Mouse (Mus musculus) MEL-GATA-1-ER (cell line): ENCODE results near the gene Ndufa11.

ENCODE experiments used
- DNase-seq: peaks from one replicate; pipeline ENCODE4 v3.0.0-alpha.2; 2012; ENCODE audit warnings: low read depth; ENCODE audit errors: extremely low read depth

The Ndufa11 gene

DNA sequence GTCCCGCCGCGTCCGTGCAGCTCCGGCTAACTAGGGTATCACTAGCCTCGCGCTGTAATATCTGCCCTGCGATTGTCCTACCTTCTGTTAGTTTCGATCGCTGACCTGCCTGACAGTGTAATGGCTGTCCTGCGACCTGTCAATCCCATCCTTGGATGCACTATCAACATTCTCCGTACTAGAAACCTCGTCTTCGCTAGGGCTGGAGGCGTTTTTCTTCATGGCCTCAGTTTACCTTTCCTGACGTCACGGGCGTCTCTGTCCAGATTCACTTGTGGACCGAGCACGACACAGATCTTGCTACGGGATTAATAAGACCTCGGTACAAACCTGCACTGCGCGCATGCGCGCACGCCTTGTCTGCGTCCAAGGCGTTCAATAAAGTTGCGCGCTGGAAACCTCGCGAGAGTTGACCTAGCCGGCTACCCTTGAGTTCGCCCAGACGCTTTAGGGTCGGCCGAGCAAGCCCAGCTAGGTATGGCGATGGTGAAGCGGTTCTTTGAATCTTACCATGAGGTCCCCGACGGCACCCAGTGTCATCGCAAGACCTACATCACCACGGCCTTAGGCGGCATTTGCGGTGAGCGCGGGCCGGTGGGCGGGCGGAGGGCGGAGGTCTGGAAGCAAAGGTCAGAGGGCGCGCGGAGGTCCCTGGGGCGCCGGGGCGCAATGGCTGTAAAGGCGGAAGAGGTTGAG, at the start of gene Ndufa11, which contains the start of gene Vmac:
Gene Ndufa11 (plus strand): TSS at position 405 of the 696 bp plus-strand sequence.
Gene Vmac (minus strand): TSS at position 660 of the 696 bp plus-strand sequence.
- DNase-seq: peak; percentile 92

DNA sequence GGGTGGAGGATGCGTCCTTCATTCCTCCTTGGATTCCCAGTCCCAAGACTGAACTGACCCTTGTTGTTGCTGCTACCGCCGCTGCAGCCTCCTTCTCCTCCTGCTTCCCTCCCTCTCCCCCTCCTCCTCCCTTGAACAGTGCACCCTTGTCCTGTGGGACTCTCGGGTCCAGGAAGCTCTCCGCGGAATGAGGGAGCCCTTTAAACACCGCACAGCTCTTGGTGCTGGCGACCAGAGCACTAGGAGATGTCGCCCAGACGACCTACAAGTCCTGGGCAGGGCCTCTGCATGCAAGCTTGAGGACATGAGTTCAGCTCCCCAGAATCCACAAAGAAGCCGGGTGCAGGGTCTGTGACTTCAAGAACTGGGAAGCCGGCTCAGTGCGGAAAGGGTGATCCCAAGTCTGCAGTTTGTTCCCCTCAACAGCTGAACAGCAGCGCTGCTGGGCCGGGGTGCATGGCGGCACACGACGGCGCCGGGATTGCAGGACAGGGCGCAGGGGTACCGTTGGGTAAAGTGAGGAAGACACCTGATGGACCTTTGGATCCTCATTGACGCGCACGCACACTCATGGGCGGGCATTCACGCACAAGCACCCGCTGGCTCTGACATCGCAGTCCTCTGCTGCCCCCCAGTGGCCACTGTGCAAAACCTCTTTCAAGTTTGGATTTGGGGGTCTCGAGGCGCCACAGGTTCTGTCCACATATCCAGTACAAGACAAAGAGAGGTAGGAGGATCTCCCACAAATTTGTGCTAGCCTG, 49.0 kb upstream of the Ndufa11 start:
- DNase-seq: peak; percentile 49

DNA sequence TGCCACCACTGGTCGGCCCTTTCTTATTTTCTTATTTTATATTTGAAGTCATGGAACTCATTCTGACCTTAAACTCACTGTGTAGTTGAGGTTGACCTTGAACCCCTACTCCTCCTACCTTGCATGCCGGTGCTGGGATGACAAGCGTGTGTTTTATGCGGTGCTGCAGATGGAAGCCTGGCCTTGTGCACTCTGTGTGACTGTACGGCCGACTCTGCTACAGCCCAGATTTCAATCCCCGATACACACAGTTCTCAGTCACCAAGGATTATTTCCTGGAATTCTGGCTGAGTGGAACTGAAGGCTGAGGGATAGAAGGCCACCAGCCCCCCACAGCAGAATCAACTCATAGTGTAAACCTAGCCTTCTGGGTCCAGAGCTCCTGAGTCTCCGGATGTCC, 47.8 kb upstream of the Ndufa11 start:
- no peak for DNase-seq

DNA sequence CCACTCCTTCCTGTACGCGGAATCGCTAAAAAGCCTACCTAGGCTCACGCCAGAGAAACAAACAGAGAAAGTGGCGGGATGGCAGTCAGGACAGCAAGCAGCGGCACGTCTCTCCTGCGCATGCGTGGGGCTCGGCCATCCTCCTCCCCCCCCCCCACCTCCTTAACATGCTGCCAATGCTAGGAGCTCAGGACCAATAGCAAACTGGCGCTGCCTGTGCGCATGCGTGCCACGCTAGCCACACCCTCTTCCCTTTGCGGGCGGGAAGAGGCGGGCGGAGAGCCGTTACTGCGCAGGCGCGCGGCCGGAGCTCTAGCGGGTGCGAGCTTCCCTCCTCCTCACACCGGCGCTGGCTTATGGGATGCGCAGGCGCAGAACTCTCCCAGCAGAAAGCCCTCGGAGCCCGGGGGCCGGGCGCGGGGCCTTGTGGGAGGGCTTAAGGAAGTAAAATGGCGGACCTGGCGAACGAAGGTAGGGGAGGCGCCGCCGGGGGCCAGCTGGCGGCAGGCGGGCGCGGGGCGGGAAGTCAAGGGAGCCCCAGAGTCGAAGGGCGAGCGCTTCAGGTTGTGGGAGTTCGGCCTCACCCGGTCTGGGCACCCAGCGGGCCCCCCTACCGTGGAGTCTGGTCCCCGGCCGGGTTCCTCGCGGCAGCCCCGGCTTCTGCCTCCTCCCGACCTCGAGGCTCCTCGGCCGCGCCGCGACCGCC, 44.5 kb upstream of the Ndufa11 start, which contains the start of gene Ranbp3:
Gene Ranbp3 (plus strand): TSS at position 354 of the 706 bp plus-strand sequence.
- DNase-seq: peak; percentile 95

- DNase-seq: no peak
Observed at GRCm38 (mm10) chr17:56673647-56674416, 43.7 kb upstream of the Ndufa11 start.

DNA sequence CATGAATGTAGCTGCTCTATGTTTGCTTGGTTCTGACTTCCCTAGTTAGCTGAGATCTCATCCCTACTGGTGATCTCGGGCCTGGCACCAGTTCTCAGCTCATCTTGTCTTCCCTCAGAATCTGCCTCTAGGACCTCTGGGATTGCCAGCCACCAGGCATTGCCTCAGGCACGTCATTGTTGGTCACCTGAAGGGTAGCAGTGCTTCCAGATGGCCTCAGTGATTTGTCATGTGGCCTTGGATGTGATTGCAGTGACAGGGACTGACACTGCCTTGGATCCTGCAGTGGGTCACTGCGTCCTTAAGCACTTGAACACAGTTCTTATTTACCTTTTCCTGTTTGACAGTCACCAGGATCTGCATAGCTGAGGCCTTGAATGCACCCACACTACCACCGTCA, 35.8 kb upstream of the Ndufa11 start:
- no peak for DNase-seq

GRCm38 (mm10) chr17:56682880-56683279, 34.7 kb upstream of the Ndufa11 start:
- no peak for DNase-seq

GRCm38 (mm10) chr17:56683546-56684140, 33.9 kb upstream of the Ndufa11 start:
- DNase-seq: no peak

DNA sequence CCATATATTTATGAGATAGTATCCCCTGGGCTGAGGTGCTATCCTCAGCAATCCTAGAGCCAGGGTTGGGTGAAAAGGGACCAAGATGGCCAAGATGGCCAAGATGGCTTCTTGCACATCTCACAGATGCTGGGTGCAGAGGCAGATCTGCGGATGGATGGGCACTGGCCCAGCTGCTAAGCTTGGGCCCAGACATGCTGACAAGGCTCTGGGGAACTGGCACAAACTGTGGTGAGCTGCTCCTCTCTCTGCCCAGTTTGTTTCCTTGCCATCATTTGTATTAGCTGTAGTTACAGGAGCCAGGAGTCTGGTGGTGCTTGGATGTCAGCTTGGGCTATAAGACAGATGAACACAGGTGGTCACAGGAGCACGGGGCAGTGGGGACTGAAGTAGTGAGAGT, 32.9 kb upstream of the Ndufa11 start:
- DNase-seq: no peak

- no peak for DNase-seq
Observed at GRCm38 (mm10) chr17:56686801-56687200, 30.8 kb upstream of the Ndufa11 start.

- DNase-seq: peak; percentile 59
Observed at GRCm38 (mm10) chr17:56688045-56688444, 29.5 kb upstream of the Ndufa11 start.

- DNase-seq: no peak
Observed at GRCm38 (mm10) chr17:56688689-56689088, 28.9 kb upstream of the Ndufa11 start.

DNA sequence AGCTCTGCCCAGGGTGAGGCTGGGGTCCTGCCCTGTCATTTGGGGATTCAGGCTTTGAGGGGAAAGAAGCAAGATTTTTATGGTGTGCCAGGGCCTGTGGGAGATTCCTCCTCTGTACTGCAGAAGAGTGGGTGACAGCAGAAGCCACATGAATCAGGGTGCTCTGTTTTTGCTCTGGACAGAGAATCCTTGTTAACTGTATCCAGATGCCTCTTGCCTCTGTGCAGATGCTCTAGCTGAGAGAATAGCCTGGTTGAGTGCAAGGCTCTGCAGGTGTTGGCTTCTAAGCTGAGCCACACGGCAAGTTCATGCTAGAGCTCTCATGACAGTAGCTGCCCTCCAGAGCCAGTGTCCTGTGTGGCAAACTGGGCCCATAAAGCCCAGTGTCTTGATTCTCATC, 24.2 kb upstream of the Ndufa11 start:
- DNase-seq: no peak

DNA sequence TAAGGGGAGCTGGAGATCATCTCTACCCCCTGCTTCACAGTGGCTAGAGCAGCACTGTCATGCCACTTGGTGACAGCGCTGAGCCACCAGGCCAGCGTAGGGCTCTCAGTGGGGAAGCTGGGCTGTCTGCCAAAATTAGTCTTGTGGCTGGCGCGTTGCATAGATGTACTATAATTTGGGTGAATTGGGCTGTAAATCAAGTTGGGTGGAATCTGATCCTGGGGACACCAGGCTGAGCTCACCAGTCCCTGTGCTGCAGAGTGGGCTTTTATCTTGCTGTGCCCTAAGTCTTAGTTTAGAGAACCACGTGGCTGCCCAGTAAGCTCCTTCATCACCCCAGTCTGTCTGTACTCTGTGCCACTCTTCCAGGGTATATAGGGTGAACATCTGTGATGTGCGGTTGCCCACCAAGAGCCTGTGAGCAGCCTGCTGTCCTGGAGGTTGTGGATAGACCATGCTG, 23.7 kb upstream of the Ndufa11 start:
- DNase-seq: peak; percentile 57

DNA sequence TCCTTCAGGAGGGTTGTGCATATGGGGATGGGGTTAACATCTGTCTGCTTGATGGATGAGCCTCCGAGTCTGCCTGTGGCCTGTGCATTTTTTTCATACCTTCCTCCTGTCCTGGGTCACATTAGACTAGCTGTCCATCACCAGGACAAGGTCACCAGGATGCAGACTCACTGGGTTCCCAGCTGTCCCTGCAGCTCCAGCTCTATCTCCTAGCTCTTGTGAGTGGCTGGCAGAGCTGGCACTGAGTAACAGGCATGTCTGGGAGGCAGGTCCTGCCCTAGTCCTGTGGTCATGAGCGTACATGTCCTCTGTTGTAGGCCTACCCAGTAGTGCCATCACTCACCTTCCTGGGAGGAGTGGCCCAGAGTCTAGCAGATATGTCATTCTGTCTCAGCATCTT, 17.1 kb upstream of the Ndufa11 start:
- DNase-seq: no peak

GRCm38 (mm10) chr17:56703038-56703437, 14.5 kb upstream of the Ndufa11 start:
- DNase-seq: no peak

DNA sequence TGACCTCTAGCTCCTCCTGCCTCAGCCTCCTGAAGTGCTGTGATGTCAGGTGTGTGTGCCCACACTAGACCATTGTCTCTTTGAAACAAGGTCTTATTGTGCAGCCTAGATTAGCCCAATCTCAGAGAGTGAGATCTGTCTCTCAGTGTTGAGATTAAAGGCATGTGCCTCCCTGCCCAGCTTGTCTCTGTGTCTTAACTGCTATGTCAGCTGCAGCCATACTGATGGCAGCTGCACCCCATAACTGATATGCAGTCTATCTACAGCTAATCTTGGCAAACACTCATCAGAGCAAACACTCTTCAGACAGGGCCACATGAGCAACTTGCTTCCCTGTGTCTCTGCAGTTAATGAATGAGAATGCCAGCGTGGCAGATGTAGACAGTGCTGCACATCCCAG, 11.1 kb upstream of the Ndufa11 start:
- DNase-seq: no peak

DNA sequence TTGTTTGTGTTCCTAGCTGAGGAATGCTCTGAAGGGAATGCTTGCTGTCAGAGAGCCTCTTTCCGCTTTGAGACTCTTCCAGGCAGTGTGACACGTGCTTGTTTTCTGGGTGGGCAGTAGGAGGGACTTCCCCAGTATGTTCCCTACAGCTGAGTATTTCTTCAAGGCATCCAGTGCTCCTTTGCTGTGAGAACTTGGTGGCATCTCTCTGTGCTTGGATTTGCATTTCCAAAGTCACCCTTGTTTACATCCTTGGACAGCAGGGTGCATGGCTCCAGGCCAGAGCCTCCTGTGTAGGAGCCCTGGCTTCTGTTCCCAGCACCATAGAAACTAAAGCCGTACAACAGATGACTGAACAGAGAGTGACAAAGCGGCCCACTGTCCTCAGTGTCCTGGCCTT, 8.9 kb upstream of the Ndufa11 start:
- DNase-seq: no peak

DNA sequence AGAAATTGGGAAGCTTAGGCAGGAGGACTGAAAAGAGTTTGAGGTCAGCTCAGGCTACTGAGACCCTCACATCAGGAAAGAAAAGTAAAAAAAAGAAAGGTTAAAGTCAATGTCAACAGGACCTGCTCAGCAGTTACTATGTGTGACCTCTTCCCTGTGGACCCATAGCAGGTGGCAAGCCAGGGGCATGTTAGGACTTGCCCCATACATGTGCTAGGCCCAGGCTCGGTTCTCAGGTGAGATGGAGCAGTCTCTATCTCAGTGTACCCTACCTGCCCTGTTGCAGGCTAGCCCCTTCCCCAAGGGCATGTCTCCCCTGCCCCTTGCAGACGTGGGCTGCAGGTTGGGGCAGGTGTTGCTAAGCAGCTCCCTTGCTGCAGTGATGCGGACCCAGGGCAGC, 7.9 kb upstream of the Ndufa11 start:
- no peak for DNase-seq

- DNase-seq: no peak
Observed at GRCm38 (mm10) chr17:56715360-56715759, 2.2 kb upstream of the Ndufa11 start.
